In genomic region chr7:143822375-143823265, GRCm38 (mm10) we compare ENCODE assay signal across 8 mouse cellular contexts. TPM values are rescaled to one million over a fixed set of nuclear protein-coding genes. Genes with fewer than 3 reads are reported as not detected.
A peak's percentile ranks its signal among the peaks of the same experiment; 100 is the strongest.
DNase-seq lines count a peak whose midpoint lies in the region; ATAC-seq and TF ChIP-seq lines count a peak whose summit lies in the region.

Gene Nadsyn1, minus strand, starts transcription at chr7:143822849.
Gene Dhcr7, plus strand, starts transcription at chr7:143823145.

- no peaks in the 10 kb centered on the region for H3K27me3 ChIP-seq in CH12.LX (replicated peaks)
- H3K27me3 ChIP-seq in forebrain, embryonic 12.5 days = no peaks in the 10 kb centered on the region
- no peaks in the 10 kb centered on the region for H3K27me3 ChIP-seq in heart, postnatal 0 days (ENCODE audit: control insufficient read depth, insufficient read depth, low read length)
- H3K27me3 ChIP-seq in liver, embryonic 16.5 days (ENCODE audit: control insufficient read depth, insufficient read depth, low read depth, low read length) = no peaks in the 10 kb centered on the region
- no peaks in the 10 kb centered on the region for H3K27me3 ChIP-seq in neural tube, embryonic 13.5 days
- no peaks in the 10 kb centered on the region for H3K27me3 ChIP-seq in testis, adult 2 months (ENCODE audit: control insufficient read depth, insufficient read depth, low read length)

- dilution Hi-C loops in CH12.LX (cut with MboI; ENCODE audit: extremely low pct_ligation_motif_present, extremely low pct_unique_long_range_greater_than_20kb, low sequenced_read_pairs) = no loop called here

- H3K4me1 ChIP-seq in CH12.LX (ENCODE audit: control insufficient read depth in 1 of 2, insufficient read depth in 2 of 2) = peaks cover 3 to 15% of the 10 kb centered on the region in 2 experiments; a peak in 2 of 4 replicates
- H3K4me1 ChIP-seq in forebrain, embryonic 12.5 days = peaks cover 18% of the 10 kb centered on the region
- H3K4me1 ChIP-seq in heart, postnatal 0 days (ENCODE audit: control insufficient read depth, insufficient read depth) = peaks cover 13% of the 10 kb centered on the region
- H3K4me1 ChIP-seq in liver, embryonic 16.5 days (ENCODE audit: control insufficient read depth, low read depth, low read length) = peaks cover 17% of the 10 kb centered on the region
- peaks cover 17% of the 10 kb centered on the region for H3K4me1 ChIP-seq in neural tube, embryonic 13.5 days (replicated peaks)
- peaks cover 9% of the 10 kb centered on the region for H3K4me1 ChIP-seq in testis, adult 2 months (ENCODE audit: control insufficient read depth, insufficient read depth, low read length)

- no peak for TF ChIP-seq RAD21 in CH12.LX (IDR thresholded peaks at IDR 0.05; ENCODE audit: low read depth, low read length)

- H3K36me3 ChIP-seq in CH12.LX (replicated peaks in 1 of 2; ENCODE audit: control insufficient read depth in 1 of 2, insufficient read depth in 1 of 2, low read length in 1 of 2) = peaks cover 6 to 20% of the 10 kb centered on the region in 2 experiments
- peaks cover 10% of the 10 kb centered on the region for H3K36me3 ChIP-seq in forebrain, embryonic 12.5 days (replicated peaks)
- H3K36me3 ChIP-seq in heart, postnatal 0 days (replicated peaks; ENCODE audit: control insufficient read depth, insufficient read depth, low read length) = no peaks in the 10 kb centered on the region; the same call in 1 of the 2 replicates
- H3K36me3 ChIP-seq in liver, embryonic 16.5 days (ENCODE audit: control insufficient read depth, insufficient read depth) = peaks cover 4% of the 10 kb centered on the region; the same call in 1 of the 2 replicates
- H3K36me3 ChIP-seq in neural tube, embryonic 13.5 days = peaks cover 9% of the 10 kb centered on the region
- H3K36me3 ChIP-seq in testis, adult 2 months (ENCODE audit: control insufficient read depth, insufficient read depth, low read length) = no peaks in the 10 kb centered on the region; the same call in 1 of the 2 replicates

- H3K9ac ChIP-seq in CH12.LX (ENCODE audit: insufficient read depth, low read depth) = peak within 1 kb of the TSS; percentile 73
- H3K9ac ChIP-seq in forebrain, embryonic 12.5 days = peak within 1 kb of the TSS; percentile 71
- peak within 1 kb of the TSS; percentile 75 for H3K9ac ChIP-seq in heart, postnatal 0 days (replicated peaks; ENCODE audit: low read depth, low read length)
- H3K9ac ChIP-seq in liver, embryonic 16.5 days (ENCODE audit: low read depth, low read length) = peak within 1 kb of the TSS; percentile 71
- H3K9ac ChIP-seq in neural tube, embryonic 13.5 days = peak within 1 kb of the TSS; percentile 81

- WGBS in forebrain, embryonic 12.5 days = under 1% methylated on average over 40 of the region's 40 CpGs
- WGBS in heart, postnatal 0 days = under 1% methylated on average over 40 of the region's 40 CpGs
- WGBS in liver, embryonic 16.5 days (ENCODE audit: insufficient replicate concordance) = under 1% methylated on average over 39 of the region's 40 CpGs
- WGBS in neural tube, embryonic 13.5 days = under 1% methylated on average over 40 of the region's 40 CpGs

- peak within 1 kb of the TSS; percentile 89 for H3K4me2 ChIP-seq in CH12.LX (ENCODE audit: insufficient read depth, low read depth, poor library complexity, severe bottlenecking)
- H3K4me2 ChIP-seq in forebrain, embryonic 12.5 days = peak within 1 kb of the TSS; percentile 61
- H3K4me2 ChIP-seq in heart, postnatal 0 days (ENCODE audit: low read depth, low read length) = peak within 1 kb of the TSS; percentile 93
- H3K4me2 ChIP-seq in liver, embryonic 16.5 days (ENCODE audit: low read depth, low read length) = peak within 1 kb of the TSS; percentile 80
- peak within 1 kb of the TSS; percentile 82 for H3K4me2 ChIP-seq in neural tube, embryonic 13.5 days

- ATAC-seq in forebrain, embryonic 12.5 days (ENCODE audit: low FRiP score) = peak; percentile 99
- peak; percentile 99 for ATAC-seq in heart, postnatal 0 days (ENCODE audit: insufficient read depth, low read depth)
- peak; percentile 96 for ATAC-seq in liver, embryonic 16.5 days (ENCODE audit: low read depth)
- ATAC-seq in neural tube, embryonic 13.5 days (ENCODE audit: low read depth) = peak; percentile 98

- peak within 1 kb of the TSS; percentile 72 to 88 (median 78) for H3K4me3 ChIP-seq in CH12.LX (replicated peaks in 1 of 3; ENCODE audit: low read depth in 2 of 3, low read length in 2 of 3, poor library complexity in 1 of 3)
- H3K4me3 ChIP-seq in forebrain, embryonic 12.5 days (replicated peaks) = peak within 1 kb of the TSS; percentile 60
- peak within 1 kb of the TSS; percentile 79 for H3K4me3 ChIP-seq in heart, postnatal 0 days (ENCODE audit: low read depth, low read length)
- peak within 1 kb of the TSS; percentile 71 for H3K4me3 ChIP-seq in liver, embryonic 16.5 days (ENCODE audit: low read depth, low read length)
- H3K4me3 ChIP-seq in neural tube, embryonic 13.5 days = peak within 1 kb of the TSS; percentile 65
- H3K4me3 ChIP-seq in testis, adult 2 months (ENCODE audit: control insufficient read depth, low read depth, low read length) = peak within 1 kb of the TSS; percentile 89

- TF ChIP-seq EP300 in CH12.LX (IDR thresholded peaks at IDR 0.05; ENCODE audit: low read length) = no peak
- TF ChIP-seq EP300 in heart, postnatal 0 days (IDR thresholded peaks at IDR 0.05; ENCODE audit: low read depth) = no peak

- peak; percentile 89 for TF ChIP-seq POLR2A in CH12.LX (IDR thresholded peaks at IDR 0.05; ENCODE audit: low read depth, low read length)
- peak; percentile 78 for TF ChIP-seq POLR2A in testis, adult 2 months (IDR thresholded peaks at IDR 0.05; ENCODE audit: control insufficient read depth, low read depth, low read length)

- H3K27ac ChIP-seq in CH12.LX (ENCODE audit: insufficient read depth, low read depth) = no peak within 1 kb of the TSS
- peak within 1 kb of the TSS; percentile 60; the same call in 1 of the 2 replicates for H3K27ac ChIP-seq in forebrain, embryonic 12.5 days
- H3K27ac ChIP-seq in heart, postnatal 0 days (ENCODE audit: low read depth) = peak within 1 kb of the TSS; percentile 86
- H3K27ac ChIP-seq in liver, embryonic 16.5 days (ENCODE audit: low read length) = peak within 1 kb of the TSS; percentile 57
- H3K27ac ChIP-seq in neural tube, embryonic 13.5 days (replicated peaks) = peak within 1 kb of the TSS; percentile 79
- peak within 1 kb of the TSS; percentile 76 for H3K27ac ChIP-seq in testis, adult 2 months (ENCODE audit: control insufficient read depth, insufficient read depth, low read depth, low read length)

- H3K9me3 ChIP-seq in CH12.LX (replicated peaks; ENCODE audit: low read length) = no peaks in the 10 kb centered on the region
- H3K9me3 ChIP-seq in forebrain, embryonic 12.5 days = no peaks in the 10 kb centered on the region
- no peaks in the 10 kb centered on the region for H3K9me3 ChIP-seq in heart, postnatal 0 days (replicated peaks; ENCODE audit: control insufficient read depth, low read length)
- no peaks in the 10 kb centered on the region for H3K9me3 ChIP-seq in liver, embryonic 16.5 days (replicated peaks; ENCODE audit: control insufficient read depth, low read length)
- H3K9me3 ChIP-seq in neural tube, embryonic 13.5 days = no peaks in the 10 kb centered on the region

- no peak for TF ChIP-seq CTCF in CH12.LX (conservative IDR thresholded peaks at IDR 0.05 in 1 of 2, IDR thresholded peaks at IDR 0.05 in 1 of 2; ENCODE audit: low read depth in 2 of 2, low read length in 2 of 2)
- TF ChIP-seq CTCF in heart, postnatal 0 days (IDR thresholded peaks at IDR 0.05; ENCODE audit: low read depth) = no peak
- no peak for TF ChIP-seq CTCF in testis, adult 2 months (IDR thresholded peaks at IDR 0.05; ENCODE audit: control insufficient read depth, insufficient read depth, insufficient replicate concordance, low read depth, low read length)

- in situ Hi-C loops in CH12.LX (cut with MboI; ENCODE audit: low pct_ligation_motif_present, low pct_unique_long_range_greater_than_20kb, low sequenced_read_pairs) = no loop called here

- peak; percentile 97 for DNase-seq in CH12.LX (ENCODE audit: extremely low read depth)
- DNase-seq in c-Kit-positive CD71-positive TER-119-negative erythroid progenitor cells, embryonic 14.5 days (ENCODE audit: low read depth) = peak; percentile 97
- peak; percentile 98 for DNase-seq in heart, postnatal 0 days (ENCODE audit: low spot score)
- peak; percentile 100 for DNase-seq in kidney, postnatal 4 days

- no peaks in the 10 kb centered on the region for H3K79me2 ChIP-seq in CH12.LX (replicated peaks; ENCODE audit: control insufficient read depth, extremely low read depth, insufficient read depth, poor library complexity, severe bottlenecking)

TF ChIP-seq in CH12.LX, 34 proteins besides CTCF, POLR2A, EP300 and RAD21 (continues in another document):
- TF ChIP-seq ZMIZ1 (IDR thresholded peaks at IDR 0.05; ENCODE audit: low read depth, low read length) (peak; percentile 71), TCF12 (IDR thresholded peaks at IDR 0.05; ENCODE audit: low read depth, low read length) (peak; percentile 47; the same call in 1 of the 2 replicates), NELFE (IDR thresholded peaks at IDR 0.05; ENCODE audit: low read depth, low read length) (peak; percentile 82), SIN3A (IDR thresholded peaks at IDR 0.05; ENCODE audit: low read length) (peak; percentile 75; the same call in 1 of the 2 replicates), MAZ (IDR thresholded peaks at IDR 0.05; ENCODE audit: low read depth, low read length) (0 out of 2 replicates have a peak, but pooled peaks have one; percentile 33)

RNA-seq across cellular contexts. Expression of gene Nadsyn1, which starts in this region (rescaled TPM):
- total RNA-seq in CH12.LX (2012; rRNA removed) = 8.0 and 11.7 TPM in 2 replicates
- total RNA-seq in CH12.LX (2014; rRNA removed) = 7.9 and 8.6 TPM in 2 replicates
- polyA plus RNA-seq in CH12.LX (2012; ENCODE audit: insufficient read length, low read depth) = 5.1 and 5.4 TPM in 2 replicates
- polyA plus RNA-seq in forebrain, embryonic 12.5 days (2016; fragmentation: Nextera tagmentation; extraction: Ambion mirVana) = 8.5 and 10.7 TPM in 2 replicates
- total RNA-seq in heart, postnatal 0 days (2014; rRNA removed; ENCODE audit: low replicate concordance) = 8.4 and 11.3 TPM in 2 replicates
- 7.8 and 8.5 TPM in 2 replicates for polyA plus RNA-seq in heart, postnatal 0 days (2015; fragmentation: Nextera tagmentation; extraction: Ambion mirVana)
- polyA plus RNA-seq in liver, embryonic 16.5 days (2015; fragmentation: Nextera tagmentation; extraction: Ambion mirVana) = 9.1 TPM in 2 replicates
- 5.4 and 8.5 TPM in 2 replicates for polyA plus RNA-seq in neural tube, embryonic 13.5 days (2015; fragmentation: Nextera tagmentation; extraction: Ambion mirVana)
- polyA plus RNA-seq in testis, adult 2 months (2012; rRNA removed) = 11.4 and 12.1 TPM in 2 replicates

RNA-seq across cellular contexts. Expression of gene Dhcr7, which starts in this region (rescaled TPM):
- total RNA-seq in CH12.LX (2012; rRNA removed) = 17.3 and 18.1 TPM in 2 replicates
- total RNA-seq in CH12.LX (2014; rRNA removed) = 17.7 and 22.1 TPM in 2 replicates
- polyA plus RNA-seq in CH12.LX (2012; ENCODE audit: insufficient read length, low read depth) = 46.9 and 60.3 TPM in 2 replicates
- polyA plus RNA-seq in forebrain, embryonic 12.5 days (2016; fragmentation: Nextera tagmentation; extraction: Ambion mirVana) = 60.9 and 62.5 TPM in 2 replicates
- 23.9 and 27.7 TPM in 2 replicates for total RNA-seq in heart, postnatal 0 days (2014; rRNA removed; ENCODE audit: low replicate concordance)
- polyA plus RNA-seq in heart, postnatal 0 days (2015; fragmentation: Nextera tagmentation; extraction: Ambion mirVana) = 10.8 and 11.1 TPM in 2 replicates
- polyA plus RNA-seq in liver, embryonic 16.5 days (2015; fragmentation: Nextera tagmentation; extraction: Ambion mirVana) = 59.4 and 76.8 TPM in 2 replicates
- 48.7 and 52.5 TPM in 2 replicates for polyA plus RNA-seq in neural tube, embryonic 13.5 days (2015; fragmentation: Nextera tagmentation; extraction: Ambion mirVana)
- 42.3 and 42.9 TPM in 2 replicates for polyA plus RNA-seq in testis, adult 2 months (2012; rRNA removed)
